21 mouse cellular contexts compared by ENCODE assay signal in genomic region chr1:54827351-54827750, GRCm38 (mm10).
DNase-seq lines count a peak whose midpoint lies in the region; ATAC-seq and TF ChIP-seq lines count a peak whose summit lies in the region.
"Had no signal": no experiment of that assay in that cellular context is flagged by ENCODE, and none has a peak within 500 bp of the region (broad histone marks: within the 10 kb centered on the region; RNA-seq: fewer than 3 reads in every experiment).

No protein-coding gene starts in this region.

- no peaks in the 10 kb centered on the region for H3K36me3 ChIP-seq in heart, embryonic 13.5 days
- no peaks in the 10 kb centered on the region for H3K36me3 ChIP-seq in stomach, embryonic 16.5 days (ENCODE audit: control insufficient read depth, insufficient read depth, low read length)
- no peaks in the 10 kb centered on the region for H3K36me3 ChIP-seq in stomach, postnatal 0 days (ENCODE audit: control insufficient read depth, insufficient read depth, low read length)
- H3K36me3 ChIP-seq: embryonic facial prominence, embryonic 12.5 days; forebrain, embryonic 15.5 days; midbrain, embryonic 12.5 days; neural tube, embryonic 12.5 days had no signal

- ATAC-seq in heart, embryonic 13.5 days (ENCODE audit: extremely low read depth, insufficient number of reproducible peaks, low FRiP score, low TSS enrichment), result no peak
- no peak for ATAC-seq in stomach, embryonic 16.5 days (ENCODE audit: insufficient read depth, low FRiP score)
- ATAC-seq in stomach, postnatal 0 days (ENCODE audit: low FRiP score, low TSS enrichment), result no peak
- ATAC-seq: forebrain, embryonic 15.5 days had no signal

- no peak overlapping the region for H3K4me3 ChIP-seq in heart, embryonic 13.5 days
- no peak overlapping the region for H3K4me3 ChIP-seq in stomach, embryonic 16.5 days (replicated peaks; ENCODE audit: low read length)
- no peak overlapping the region for H3K4me3 ChIP-seq in stomach, postnatal 0 days (ENCODE audit: low read depth, low read length)
- H3K4me3 ChIP-seq: embryonic facial prominence, embryonic 12.5 days; forebrain, embryonic 15.5 days; layer of hippocampus, adult 2 months; megakaryocyte, embryonic 14.5 days; midbrain, embryonic 12.5 days; myocyte; neural tube, embryonic 12.5 days had no signal

- peaks cover 41% of the 10 kb centered on the region for H3K4me1 ChIP-seq in heart, embryonic 13.5 days
- H3K4me1 ChIP-seq in stomach, embryonic 16.5 days (ENCODE audit: control insufficient read depth, insufficient read depth, low read length), result peaks cover 16% of the 10 kb centered on the region
- peaks cover 3% of the 10 kb centered on the region; the same call in 1 of the 2 replicates for H3K4me1 ChIP-seq in stomach, postnatal 0 days (replicated peaks; ENCODE audit: control insufficient read depth, insufficient read depth)
- H3K4me1 ChIP-seq: embryonic facial prominence, embryonic 12.5 days; midbrain, embryonic 12.5 days; neural tube, embryonic 12.5 days had no signal

- no peaks in the 10 kb centered on the region for H3K9me3 ChIP-seq in heart, embryonic 13.5 days
- H3K9me3 ChIP-seq in stomach, embryonic 16.5 days (replicated peaks; ENCODE audit: control insufficient read depth, low read length), result no peaks in the 10 kb centered on the region
- H3K9me3 ChIP-seq in stomach, postnatal 0 days (ENCODE audit: control insufficient read depth, low read length), result no peaks in the 10 kb centered on the region
- H3K9me3 ChIP-seq: embryonic facial prominence, embryonic 12.5 days; forebrain, embryonic 15.5 days; megakaryocyte, embryonic 14.5 days; midbrain, embryonic 12.5 days; neural tube, embryonic 12.5 days had no signal

- TF ChIP-seq EP300 in stomach, postnatal 0 days (optimal IDR thresholded peaks at IDR 0.05), result no peak

- peak; percentile 25 for DNase-seq in embryo, embryonic 10 days (ENCODE audit: low spot score)
- no peak for DNase-seq in embryo, embryonic 11 days
- DNase-seq in heart, adult 18-20 months, result no peak
- peak; percentile 64 for DNase-seq in kidney, adult 9 months
- no peak for DNase-seq in kidney, postnatal 25 days
- DNase-seq in stomach, postnatal 0 days (ENCODE audit: low spot score), result no peak
- DNase-seq: right cerebral cortex, adult 18-20 months; thymus, adult 2 months; thymus, postnatal 36 days had no signal

- no peaks in the 10 kb centered on the region for H3K27me3 ChIP-seq in heart, embryonic 13.5 days (replicated peaks)
- H3K27me3 ChIP-seq in stomach, embryonic 16.5 days (ENCODE audit: control insufficient read depth, insufficient read depth, low read length), result no peaks in the 10 kb centered on the region
- H3K27me3 ChIP-seq in stomach, postnatal 0 days (ENCODE audit: control insufficient read depth, insufficient read depth, low read length), result no peaks in the 10 kb centered on the region
- H3K27me3 ChIP-seq: CH12.LX; embryonic facial prominence, embryonic 12.5 days; forebrain, embryonic 15.5 days; megakaryocyte, embryonic 14.5 days; midbrain, embryonic 12.5 days; neural tube, embryonic 12.5 days had no signal

- WGBS in heart, embryonic 13.5 days, result 55% methylated on average over 3 of the region's 3 CpGs
- WGBS in stomach, embryonic 16.5 days, result 55% methylated on average over 3 of the region's 3 CpGs
- 53% methylated on average over 3 of the region's 3 CpGs for WGBS in stomach, postnatal 0 days

- H3K9ac ChIP-seq in heart, embryonic 13.5 days, result no peak overlapping the region
- no peak overlapping the region for H3K9ac ChIP-seq in stomach, embryonic 16.5 days (ENCODE audit: low read length)
- H3K9ac ChIP-seq in stomach, postnatal 0 days (ENCODE audit: low read length), result no peak overlapping the region
- H3K9ac ChIP-seq: embryonic facial prominence, embryonic 12.5 days; forebrain, embryonic 15.5 days; liver, embryonic 14.5 days; lung, embryonic 14.5 days; midbrain, embryonic 12.5 days; neural tube, embryonic 12.5 days had no signal

- no peak overlapping the region for H3K4me2 ChIP-seq in heart, embryonic 13.5 days
- H3K4me2 ChIP-seq in stomach, embryonic 16.5 days (ENCODE audit: low read depth, low read length), result no peak overlapping the region
- H3K4me2 ChIP-seq in stomach, postnatal 0 days (replicated peaks; ENCODE audit: low read depth), result no peak overlapping the region
- H3K4me2 ChIP-seq: embryonic facial prominence, embryonic 12.5 days; forebrain, embryonic 15.5 days; lung, embryonic 14.5 days; midbrain, embryonic 12.5 days; neural tube, embryonic 12.5 days had no signal

- TF ChIP-seq CTCF in stomach, postnatal 0 days (IDR thresholded peaks at IDR 0.05; ENCODE audit: low read depth), result no peak

- peak overlapping the region; percentile 78 for H3K27ac ChIP-seq in heart, embryonic 13.5 days (replicated peaks)
- 0 out of 2 replicates have a peak overlapping the region, but pooled peaks have one; percentile 4 for H3K27ac ChIP-seq in stomach, embryonic 16.5 days (ENCODE audit: low read length)
- H3K27ac ChIP-seq in stomach, postnatal 0 days (replicated peaks), result no peak overlapping the region
- H3K27ac ChIP-seq: embryonic facial prominence, embryonic 12.5 days; forebrain, embryonic 15.5 days; layer of hippocampus, adult 2 months; liver, embryonic 14.5 days; midbrain, embryonic 12.5 days; neural tube, embryonic 12.5 days had no signal

Comparison
In these comparisons a context has a peak if more than half of its experiments do, and no peak if none do; other contexts are left out.
1. DNase-seq: peak in embryo, embryonic 10 days (single experiment) and kidney, adult 9 months (single experiment); none in embryo, embryonic 11 days (single experiment), heart, adult 18-20 months (0 of 2), kidney, postnatal 25 days (0 of 2) and stomach, postnatal 0 days (single experiment).